In genomic region chr3:97682159-97682502, GRCm38 (mm10) we compare ENCODE assay signal across 9 mouse cellular contexts. TPM values are rescaled to one million over a fixed set of nuclear protein-coding genes. Genes with fewer than 3 reads are reported as not detected.
A peak's percentile ranks its signal among the peaks of the same experiment; 100 is the strongest.
DNase-seq lines count a peak whose midpoint lies in the region; ATAC-seq and TF ChIP-seq lines count a peak whose summit lies in the region.
"Had no signal": no experiment of that assay in that cellular context is flagged by ENCODE, and none has a peak within 500 bp of the region (broad histone marks: within the 10 kb centered on the region; RNA-seq: fewer than 3 reads in every experiment).

No protein-coding gene starts in this region.

- H3K27me3 ChIP-seq in embryonic facial prominence, embryonic 14.5 days (replicated peaks; ENCODE audit: control insufficient read depth, insufficient read depth, low read length): no peaks in the 10 kb centered on the region
- 0 out of 2 replicates have a peak, but pooled peaks cover 3% of the 10 kb centered on the region for H3K27me3 ChIP-seq in intestine, embryonic 14.5 days (replicated peaks; ENCODE audit: control insufficient read depth, insufficient read depth, low read length)
- H3K27me3 ChIP-seq in midbrain, postnatal 0 days (ENCODE audit: insufficient read depth, low read length): no peaks in the 10 kb centered on the region

- H3K36me3 ChIP-seq in embryonic facial prominence, embryonic 14.5 days (ENCODE audit: control insufficient read depth, insufficient read depth, low read length): no peaks in the 10 kb centered on the region
- no peaks in the 10 kb centered on the region for H3K36me3 ChIP-seq in intestine, embryonic 14.5 days (ENCODE audit: control insufficient read depth, insufficient read depth, low read length)
- no peaks in the 10 kb centered on the region for H3K36me3 ChIP-seq in midbrain, postnatal 0 days (ENCODE audit: insufficient read depth, low read length)

- peak overlapping the region; percentile 61 for H3K4me3 ChIP-seq in layer of hippocampus, adult 2 months
- H3K4me3 ChIP-seq in embryonic facial prominence, embryonic 14.5 days (ENCODE audit: low read depth, low read length): peak overlapping the region; percentile 42
- peak overlapping the region; percentile 36 for H3K4me3 ChIP-seq in intestine, embryonic 14.5 days (ENCODE audit: low read depth, low read length)
- H3K4me3 ChIP-seq in midbrain, postnatal 0 days (ENCODE audit: low read depth, low read length): peak overlapping the region; percentile 37

- DNase-seq in layer of hippocampus, adult 2 months (ENCODE audit: low spot score in 2 of 2): no peak
- no peak for DNase-seq in layer of hippocampus, postnatal 25 days (ENCODE audit: extremely low spot score in 1 of 2, low spot score in 1 of 2)
- no peak for DNase-seq in embryonic facial prominence, embryonic 14.5 days (ENCODE audit: low spot score)
- DNase-seq in intestine, embryonic 14.5 days (ENCODE audit: low spot score): no peak
- no peak for DNase-seq in midbrain, postnatal 0 days (ENCODE audit: low spot score)
- no peak for DNase-seq in urinary bladder, adult 2 months (ENCODE audit: low spot score)
- DNase-seq in layer of hippocampus, adult 9-10 months (ENCODE audit: low spot score): no peak
- DNase-seq in layer of hippocampus, adult 18-20 months (ENCODE audit: low spot score in 2 of 2): no peak

- H3K27ac ChIP-seq in layer of hippocampus, adult 2 months: no peak overlapping the region
- no peak overlapping the region for H3K27ac ChIP-seq in embryonic facial prominence, embryonic 14.5 days (replicated peaks; ENCODE audit: low read depth, low read length)
- H3K27ac ChIP-seq in intestine, embryonic 14.5 days (ENCODE audit: low read depth): no peak overlapping the region
- H3K27ac ChIP-seq in midbrain, postnatal 0 days (ENCODE audit: low read depth, low read length): no peak overlapping the region

- peak overlapping the region; percentile 81 for H3K4me2 ChIP-seq in embryonic facial prominence, embryonic 14.5 days (ENCODE audit: low read depth, low read length)
- peak overlapping the region; percentile 82 for H3K4me2 ChIP-seq in intestine, embryonic 14.5 days (ENCODE audit: low read length)
- H3K4me2 ChIP-seq in midbrain, postnatal 0 days (ENCODE audit: low read depth, low read length, poor library complexity, severe bottlenecking): peak overlapping the region; percentile 61

- H3K9me3 ChIP-seq in embryonic facial prominence, embryonic 14.5 days (ENCODE audit: control insufficient read depth, low read length): no peaks in the 10 kb centered on the region
- no peaks in the 10 kb centered on the region for H3K9me3 ChIP-seq in intestine, embryonic 14.5 days (ENCODE audit: control insufficient read depth, low read length)
- H3K9me3 ChIP-seq in midbrain, postnatal 0 days (ENCODE audit: low read length): no peaks in the 10 kb centered on the region

- H3K4me1 ChIP-seq in embryonic facial prominence, embryonic 14.5 days (ENCODE audit: control insufficient read depth, insufficient read depth, low read length): peaks cover 13% of the 10 kb centered on the region
- peaks cover 16% of the 10 kb centered on the region for H3K4me1 ChIP-seq in intestine, embryonic 14.5 days (replicated peaks; ENCODE audit: control insufficient read depth, insufficient read depth, low read length)
- peaks cover 9% of the 10 kb centered on the region; the same call in 1 of the 2 replicates for H3K4me1 ChIP-seq in midbrain, postnatal 0 days (ENCODE audit: insufficient read depth, low read length)

- ATAC-seq in embryonic facial prominence, embryonic 14.5 days (ENCODE audit: low read depth): no peak
- no peak for ATAC-seq in intestine, embryonic 14.5 days (replicated peaks; ENCODE audit: low FRiP score, low TSS enrichment, low read depth)
- no peak for ATAC-seq in midbrain, postnatal 0 days (ENCODE audit: low FRiP score)

- 4% methylated on average over 11 of the region's 11 CpGs for WGBS in embryonic facial prominence, embryonic 14.5 days
- WGBS in intestine, embryonic 14.5 days: under 1% methylated on average over 11 of the region's 11 CpGs
- WGBS in midbrain, postnatal 0 days: 2% methylated on average over 11 of the region's 11 CpGs

- H3K9ac ChIP-seq in embryonic facial prominence, embryonic 14.5 days (ENCODE audit: low read depth, low read length): 0 out of 2 replicates have a peak overlapping the region, but pooled peaks have one; percentile 60
- H3K9ac ChIP-seq in intestine, embryonic 14.5 days (ENCODE audit: low read length): no peak overlapping the region
- H3K9ac ChIP-seq in midbrain, postnatal 0 days (replicated peaks; ENCODE audit: low read length, poor library complexity, severe bottlenecking): no peak overlapping the region

- TF ChIP-seq CTCF in layer of hippocampus, adult 2 months (conservative IDR thresholded peaks at IDR 0.05): no peak; the same call in 1 of the 2 replicates
- no peak for TF ChIP-seq CTCF in midbrain, postnatal 0 days (IDR thresholded peaks at IDR 0.05)

RNA-seq across cellular contexts. Expression of gene Gm17651, which starts 7.6 kb away (rescaled TPM):
- not detected for total RNA-seq in layer of hippocampus, adult 2 months (2021)
- not detected for total RNA-seq in layer of hippocampus, postnatal 25 days (2021)
- not detected in 2 replicates for polyA plus RNA-seq in embryonic facial prominence, embryonic 14.5 days (2014; fragmentation: Nextera tagmentation; extraction: Ambion mirVana)
- not detected in 2 replicates for polyA plus RNA-seq in intestine, embryonic 14.5 days (2014; fragmentation: Nextera tagmentation; extraction: Ambion mirVana)
- not detected in 2 replicates for total RNA-seq in midbrain, postnatal 0 days (2014; rRNA removed)
- polyA plus RNA-seq in midbrain, postnatal 0 days (2015; fragmentation: Nextera tagmentation; extraction: Ambion mirVana): not detected in 2 replicates
- polyA plus RNA-seq in urinary bladder, adult 2 months (2012; rRNA removed): not detected in 2 replicates
- total RNA-seq in layer of hippocampus, adult 18-20 months (2021): not detected
- total RNA-seq: adrenal gland, adult 18-20 months had no signal

RNA-seq across cellular contexts. Expression of gene Prkab2, which starts 24.1 kb away (rescaled TPM):
- 10 to 100 TPM; 34.3 to 34.7 TPM for total RNA-seq in layer of hippocampus, adult 2 months (2021)
- 10 to 100 TPM; 31.1 to 35.3 TPM for total RNA-seq in layer of hippocampus, postnatal 25 days (2021)
- polyA plus RNA-seq in embryonic facial prominence, embryonic 14.5 days (2014; fragmentation: Nextera tagmentation; extraction: Ambion mirVana): 9.9 and 10.5 TPM in 2 replicates
- 7.6 and 8.1 TPM in 2 replicates for polyA plus RNA-seq in intestine, embryonic 14.5 days (2014; fragmentation: Nextera tagmentation; extraction: Ambion mirVana)
- total RNA-seq in midbrain, postnatal 0 days (2014; rRNA removed): 30.4 and 33.1 TPM in 2 replicates
- polyA plus RNA-seq in midbrain, postnatal 0 days (2015; fragmentation: Nextera tagmentation; extraction: Ambion mirVana): 17.6 and 18.1 TPM in 2 replicates
- polyA plus RNA-seq in urinary bladder, adult 2 months (2012; rRNA removed): 63.1 and 78.0 TPM in 2 replicates
- total RNA-seq in layer of hippocampus, adult 18-20 months (2021): 10 to 100 TPM; 35.3 TPM

RNA-seq across cellular contexts. Expression of gene Fmo5, which starts 53.5 kb away (rescaled TPM):
- total RNA-seq in layer of hippocampus, adult 2 months (2021): 1 to 10 TPM; 3.5 to 5.0 TPM
- 1 to 10 TPM; 3.7 to 4.4 TPM for total RNA-seq in layer of hippocampus, postnatal 25 days (2021)
- 2.7 and 3.1 TPM in 2 replicates for polyA plus RNA-seq in embryonic facial prominence, embryonic 14.5 days (2014; fragmentation: Nextera tagmentation; extraction: Ambion mirVana)
- polyA plus RNA-seq in intestine, embryonic 14.5 days (2014; fragmentation: Nextera tagmentation; extraction: Ambion mirVana): 13.1 and 13.6 TPM in 2 replicates
- 0.38 and 0.71 TPM in 2 replicates for total RNA-seq in midbrain, postnatal 0 days (2014; rRNA removed)
- 0.60 and 0.75 TPM in 2 replicates for polyA plus RNA-seq in midbrain, postnatal 0 days (2015; fragmentation: Nextera tagmentation; extraction: Ambion mirVana)
- 1,034 and 1,245 TPM in 2 replicates for polyA plus RNA-seq in urinary bladder, adult 2 months (2012; rRNA removed)
- 1 to 10 TPM; 4.4 to 6.7 TPM for total RNA-seq in layer of hippocampus, adult 18-20 months (2021)
